Mouse (Mus musculus) forebrain, embryonic 15.5 days (tissue): ENCODE data around the gene G430095P16Rik. TPM values are rescaled to one million over a fixed set of nuclear protein-coding genes. Genes with fewer than 3 reads are reported as not detected.

ENCODE experiments used
- ATAC-seq: fragments of 200-750 bp; cut with Nextera tagmentation; replicated peaks from 2 replicates; pipeline ENCODE4 v1.8.0; 2017; ENCODE audit warnings: mild to moderate bottlenecking, moderate TSS enrichment, moderate library complexity
- H3K27ac ChIP-seq: fragments of 300-500 bp; sonication (generic); replicated peaks from 2 replicates; pipeline ENCODE4 v1.5.1; 2015; ENCODE audit warnings: mild to moderate bottlenecking, inconsistent platforms
- H3K27me3 ChIP-seq: fragments of 300-500 bp; sonication (generic); 2 replicates; pipeline ENCODE4 v1.6.1; 2015; ENCODE audit warnings: inconsistent platforms
- H3K36me3 ChIP-seq: fragments of 300-500 bp; sonication (generic); 2 replicates; pipeline ENCODE4 v1.6.1; 2015; ENCODE audit warnings: mild to moderate bottlenecking, inconsistent platforms
- H3K4me1 ChIP-seq: fragments of 300-500 bp; sonication (generic); 2 replicates; pipeline ENCODE4 v1.6.1; 2015; ENCODE audit warnings: inconsistent platforms
- H3K4me2 ChIP-seq: fragments of 300-500 bp; sonication (generic); replicated peaks from 2 replicates; pipeline ENCODE4 v1.6.1; 2015; ENCODE audit warnings: mild to moderate bottlenecking, inconsistent platforms
- H3K4me3 ChIP-seq: fragments of 300-500 bp; sonication (generic); 2 replicates; pipeline ENCODE4 v1.5.1; 2015; ENCODE audit warnings: mild to moderate bottlenecking, inconsistent platforms
- H3K9ac ChIP-seq: fragments of 300-500 bp; sonication (generic); replicated peaks from 2 replicates; pipeline ENCODE4 v1.6.1; 2015; ENCODE audit warnings: mild to moderate bottlenecking, inconsistent platforms
- H3K9me3 ChIP-seq: fragments of 300-500 bp; sonication (generic); 2 replicates; pipeline ENCODE4 v1.6.1; 2016; ENCODE audit warnings: inconsistent platforms
- WGBS: fragments of 180-500 bp; shearing (Covaris S2); methylation state at CpG from one replicate; pipeline ENCODE4 v1.1.7; 2015; ENCODE audit warnings: mixed read lengths; 5-methylcytosine and 5-hydroxymethylcytosine counted together
- polyA plus RNA-seq: library from polyadenylated mRNA; unstranded; fragments of >200 nt; fragmentation: Nextera tagmentation; extraction: Ambion mirVana; gene quantifications from 2 replicates; pipeline ENCODE4 v1.2.1, GENCODE M21; 2015

G430095P16Rik gene
- polyA plus RNA-seq, 1 experiment from 2014 or later, result 2.7 TPM

DNA sequence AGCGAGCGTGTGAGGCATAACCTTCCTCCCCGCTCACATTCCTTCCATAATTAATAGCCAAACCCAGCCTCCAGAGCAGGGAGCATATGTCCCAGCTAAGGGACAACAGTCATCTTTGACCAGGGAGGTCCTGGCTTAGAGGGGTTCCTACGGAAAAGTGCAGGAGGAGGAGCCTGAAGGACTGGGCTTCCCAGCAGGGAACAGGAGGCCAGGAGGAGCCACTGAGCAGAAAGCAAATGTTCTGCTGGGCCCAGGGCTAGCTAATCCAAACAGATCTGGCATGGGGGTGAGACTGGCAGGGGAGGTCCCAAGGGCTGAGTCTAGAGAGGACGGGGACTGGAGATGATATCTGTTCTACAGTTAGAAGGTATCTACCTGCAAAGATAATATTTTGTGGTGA, 34.7 kb downstream of the G430095P16Rik start:
- H3K27ac ChIP-seq, result peak overlapping the region; percentile 58
- no peak for ATAC-seq
- H3K4me1 ChIP-seq, result peaks cover 82% of the 10 kb centered on the region
- peak overlapping the region; percentile 10; the same call in 1 of the 2 replicates for H3K4me2 ChIP-seq
- no peak overlapping the region for H3K4me3 ChIP-seq
- H3K36me3 ChIP-seq, result peaks cover 15% of the 10 kb centered on the region; the same call in 1 of the 2 replicates
- whole genome bisulfite sequencing, result 61% methylated on average over 5 of the region's 5 CpGs
- H3K27me3 ChIP-seq, result no peaks in the 10 kb centered on the region
- H3K9me3 ChIP-seq, result no peaks in the 10 kb centered on the region
- no peak overlapping the region for H3K9ac ChIP-seq

GRCm38 (mm10) chr8:84758308-84758707, 35.5 kb downstream of the G430095P16Rik start:
- Histone ChIP-seq H3K36me3 (peaks cover 15% of the 10 kb centered on the region; the same call in 1 of the 2 replicates), H3K4me2 (0 out of 2 replicates have a peak overlapping the region, but pooled peaks have one; percentile 10), H3K27me3 (no peaks in the 10 kb centered on the region), H3K4me1 (peaks cover 82% of the 10 kb centered on the region), H3K9ac (peak overlapping the region; percentile 17; the same call in 1 of the 2 replicates), H3K4me3 (no peak overlapping the region), H3K9me3 (no peaks in the 10 kb centered on the region), H3K27ac (peak overlapping the region; percentile 58)
- ATAC-seq, result no peak
- 85% methylated on average over 3 of the region's 3 CpGs for WGBS

- peak overlapping the region; percentile 19 for H3K27ac ChIP-seq
- H3K9me3 ChIP-seq, result no peaks in the 10 kb centered on the region
- H3K4me3 ChIP-seq, result no peak overlapping the region
- H3K36me3 ChIP-seq, result peaks cover 15% of the 10 kb centered on the region; the same call in 1 of the 2 replicates
- H3K27me3 ChIP-seq, result no peaks in the 10 kb centered on the region
- 63% methylated on average over 7 of the region's 7 CpGs for WGBS
- H3K9ac ChIP-seq, result no peak overlapping the region
- no peak overlapping the region; the same call in 1 of the 2 replicates for H3K4me2 ChIP-seq
- peaks cover 83% of the 10 kb centered on the region for H3K4me1 ChIP-seq
- no peak for ATAC-seq
Measured at GRCm38 (mm10) chr8:84759126-84759525, 36.3 kb downstream of the G430095P16Rik start.

GRCm38 (mm10) chr8:84759718-84760117, 36.9 kb downstream of the G430095P16Rik start:
- WGBS, result 79% methylated on average over 10 of the region's 10 CpGs
- Histone ChIP-seq H3K4me3 (no peak overlapping the region), H3K4me2 (no peak overlapping the region), H3K9ac (no peak overlapping the region), H3K27ac (peak overlapping the region; percentile 19; the same call in 1 of the 2 replicates), H3K4me1 (peaks cover 89% of the 10 kb centered on the region), H3K27me3 (no peaks in the 10 kb centered on the region), H3K36me3 (peaks cover 15% of the 10 kb centered on the region; the same call in 1 of the 2 replicates), H3K9me3 (no peaks in the 10 kb centered on the region)
- ATAC-seq, result no peak

- H3K4me2 ChIP-seq, result peak overlapping the region; percentile 70
- no peak overlapping the region for H3K4me3 ChIP-seq
Measured at GRCm38 (mm10) chr8:84760405-84760805, 37.6 kb downstream of the G430095P16Rik start.

GRCm38 (mm10) chr8:84760901-84761300, 38.1 kb downstream of the G430095P16Rik start:
- H3K9me3 ChIP-seq, result no peaks in the 10 kb centered on the region
- WGBS, result 23% methylated on average over 2 of the region's 2 CpGs
- H3K4me1 ChIP-seq, result peaks cover 94% of the 10 kb centered on the region
- no peak overlapping the region for H3K9ac ChIP-seq
- peak overlapping the region; percentile 46 for H3K27ac ChIP-seq
- no peaks in the 10 kb centered on the region for H3K27me3 ChIP-seq
- no peak overlapping the region for H3K4me3 ChIP-seq
- peaks cover 13% of the 10 kb centered on the region; the same call in 1 of the 2 replicates for H3K36me3 ChIP-seq
- ATAC-seq, result no peak
- peak overlapping the region; percentile 70 for H3K4me2 ChIP-seq

More at GRCm38 (mm10) chr8:84760405-84760805, 37.6 kb downstream of the G430095P16Rik start:
- Histone ChIP-seq H3K9ac (no peak overlapping the region), H3K9me3 (no peaks in the 10 kb centered on the region), H3K27ac (peak overlapping the region; percentile 46), H3K36me3 (peaks cover 15% of the 10 kb centered on the region; the same call in 1 of the 2 replicates), H3K4me1 (peaks cover 94% of the 10 kb centered on the region), H3K27me3 (no peaks in the 10 kb centered on the region)
- ATAC-seq, result no peak
- 37% methylated on average over 7 of the region's 7 CpGs for WGBS

GRCm38 (mm10) chr8:84764100-84764499, 41.3 kb downstream of the G430095P16Rik start:
- peak overlapping the region; percentile 97 for H3K27ac ChIP-seq
- H3K4me1 ChIP-seq, result peaks cover 90% of the 10 kb centered on the region
- H3K27me3 ChIP-seq, result no peaks in the 10 kb centered on the region
- ATAC-seq, result no peak
- H3K4me3 ChIP-seq, result peak overlapping the region; percentile 43
- peak overlapping the region; percentile 81 for H3K9ac ChIP-seq
- H3K9me3 ChIP-seq, result no peaks in the 10 kb centered on the region
- peak overlapping the region; percentile 70 for H3K4me2 ChIP-seq
- 66% methylated on average over 4 of the region's 4 CpGs for WGBS
- H3K36me3 ChIP-seq, result 0 out of 2 replicates have a peak, but pooled peaks cover under 1% of the 10 kb centered on the region

DNA sequence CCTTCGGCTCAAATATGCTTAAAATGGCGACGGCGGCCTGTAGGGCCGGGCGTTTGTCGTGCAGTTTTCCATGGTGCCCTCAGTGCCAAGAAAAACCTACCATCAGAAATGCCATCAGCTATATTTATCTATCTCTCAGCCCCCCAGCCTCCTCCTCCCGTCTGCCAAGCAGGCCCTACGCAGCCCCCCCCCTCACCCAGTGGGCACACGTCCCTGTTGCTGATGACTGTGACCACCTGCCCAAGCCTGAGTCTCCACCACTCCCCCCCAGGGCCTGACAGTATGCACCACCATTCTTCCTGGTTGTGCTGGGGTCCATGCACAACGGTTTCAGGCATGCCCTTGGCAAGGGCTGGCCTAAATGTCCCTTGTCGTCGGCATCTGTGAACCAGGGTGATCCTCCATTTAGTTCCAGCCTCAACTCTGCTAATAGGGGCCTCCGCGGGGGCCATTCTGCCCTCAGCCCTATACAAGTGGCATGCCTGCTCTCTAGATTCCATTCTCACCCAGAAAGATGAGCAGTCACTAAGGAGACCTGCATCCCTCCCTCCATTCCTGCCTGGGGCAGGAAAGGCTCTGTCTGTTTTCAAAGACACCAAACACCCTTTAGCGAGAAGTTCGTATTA, 42.2 kb downstream of the G430095P16Rik start:
- ATAC-seq, result no peak; the same call in 1 of the 2 replicates
- Histone ChIP-seq H3K4me2 (peak overlapping the region; percentile 70), H3K4me1 (peaks cover 90% of the 10 kb centered on the region), H3K9ac (peak overlapping the region; percentile 81), H3K9me3 (no peaks in the 10 kb centered on the region), H3K4me3 (peak overlapping the region; percentile 43), H3K36me3 (no peaks in the 10 kb centered on the region), H3K27ac (peak overlapping the region; percentile 97), H3K27me3 (no peaks in the 10 kb centered on the region)
- WGBS, result 44% methylated on average over 17 of the region's 17 CpGs

DNA sequence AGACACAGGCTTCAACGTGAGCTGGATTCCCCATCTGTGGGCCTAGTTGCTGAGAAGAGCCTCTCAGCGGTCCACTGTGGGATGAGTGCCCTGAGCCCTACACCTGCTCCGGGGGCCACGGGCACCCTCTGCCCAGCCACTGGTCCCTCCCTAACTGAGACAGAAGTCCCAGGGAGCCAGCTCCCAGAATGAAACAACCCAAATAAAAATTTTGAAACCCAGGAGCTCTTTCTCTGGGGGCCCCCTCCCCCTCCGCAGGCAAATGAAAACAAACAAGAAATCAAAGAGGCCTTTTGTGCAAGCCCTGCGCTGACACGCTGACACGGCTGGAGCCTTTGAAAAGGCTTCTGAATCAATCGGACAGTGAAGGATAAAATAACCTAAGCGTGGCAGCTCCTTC, 42.8 kb downstream of the G430095P16Rik start:
- WGBS, result 4% methylated on average over 10 of the region's 10 CpGs
- H3K4me1 ChIP-seq, result peaks cover 90% of the 10 kb centered on the region
- no peak for ATAC-seq
- H3K4me2 ChIP-seq, result peak overlapping the region; percentile 70
- no peaks in the 10 kb centered on the region for H3K27me3 ChIP-seq
- H3K36me3 ChIP-seq, result no peaks in the 10 kb centered on the region
- H3K27ac ChIP-seq, result peak overlapping the region; percentile 97
- H3K9me3 ChIP-seq, result no peaks in the 10 kb centered on the region
- H3K4me3 ChIP-seq, result peak overlapping the region; percentile 43
- H3K9ac ChIP-seq, result peak overlapping the region; percentile 81

DNA sequence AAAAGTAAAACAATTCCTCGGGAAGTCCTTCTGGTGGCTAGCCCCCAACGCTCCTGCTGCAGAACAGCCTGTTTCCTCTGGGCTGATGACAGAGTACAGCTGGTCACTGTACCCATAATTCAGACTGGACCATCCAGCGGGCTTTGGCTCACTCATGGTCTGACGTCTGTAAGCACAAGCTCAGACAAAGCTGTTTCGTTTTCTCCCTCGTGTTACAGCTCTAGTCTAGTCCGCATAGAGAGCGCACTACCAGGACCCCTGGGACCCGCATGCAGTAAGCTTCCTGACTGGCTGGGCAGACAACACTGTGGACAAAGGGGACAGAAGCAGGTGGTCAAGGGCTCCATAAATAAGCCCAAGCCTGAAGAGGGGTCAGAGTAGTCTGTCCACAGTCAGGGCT, 43.6 kb downstream of the G430095P16Rik start:
- peaks cover 86% of the 10 kb centered on the region for H3K4me1 ChIP-seq
- no peak for ATAC-seq
- peak overlapping the region; percentile 81 for H3K9ac ChIP-seq
- peak overlapping the region; percentile 70 for H3K4me2 ChIP-seq
- 42% methylated on average over 9 of the region's 9 CpGs for WGBS
- no peaks in the 10 kb centered on the region for H3K27me3 ChIP-seq
- H3K9me3 ChIP-seq, result no peaks in the 10 kb centered on the region
- H3K27ac ChIP-seq, result peak overlapping the region; percentile 97
- H3K36me3 ChIP-seq, result no peaks in the 10 kb centered on the region
- peak overlapping the region; percentile 43 for H3K4me3 ChIP-seq

DNA sequence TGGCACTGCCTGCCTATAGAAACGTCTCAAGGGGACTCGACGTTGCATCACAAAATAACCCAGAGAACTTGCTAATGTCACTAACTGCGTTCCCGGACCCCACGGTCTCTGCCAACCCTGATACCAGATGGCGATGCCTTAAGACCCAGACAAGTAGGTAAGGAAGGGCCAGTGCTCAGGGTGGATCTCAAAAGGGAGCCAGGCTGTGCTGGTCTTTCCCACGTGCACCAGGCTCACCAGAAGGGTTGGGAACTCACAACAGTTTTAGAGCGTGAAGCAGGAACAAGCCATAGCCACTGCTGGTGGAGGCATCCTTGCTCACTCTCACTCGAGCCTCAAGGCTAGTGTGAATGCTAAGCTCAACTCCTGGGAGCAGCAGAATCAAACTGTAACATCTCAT, 44.4 kb downstream of the G430095P16Rik start:
- Histone ChIP-seq H3K4me2 (peak overlapping the region; percentile 70), H3K27me3 (no peaks in the 10 kb centered on the region), H3K4me3 (peak overlapping the region; percentile 43)

GRCm38 (mm10) chr8:84768343-84769095, 45.7 kb downstream of the G430095P16Rik start:
- H3K9ac ChIP-seq, result peak overlapping the region; percentile 81
- H3K4me3 ChIP-seq, result peak overlapping the region; percentile 43
- no peaks in the 10 kb centered on the region for H3K36me3 ChIP-seq
- peak overlapping the region; percentile 97 for H3K27ac ChIP-seq
- 81% methylated on average over 14 of the region's 14 CpGs for WGBS
- ATAC-seq, result no peak
- H3K9me3 ChIP-seq, result no peaks in the 10 kb centered on the region
- H3K4me2 ChIP-seq, result peak overlapping the region; percentile 70
- H3K27me3 ChIP-seq, result no peaks in the 10 kb centered on the region
- H3K4me1 ChIP-seq, result peaks cover 78% of the 10 kb centered on the region

More for the DNA sequence above, 44.4 kb downstream of the G430095P16Rik start:
- Histone ChIP-seq H3K27ac (peak overlapping the region; percentile 97), H3K9me3 (no peaks in the 10 kb centered on the region), H3K4me1 (peaks cover 84% of the 10 kb centered on the region), H3K9ac (peak overlapping the region; percentile 81), H3K36me3 (no peaks in the 10 kb centered on the region)
- WGBS, result 62% methylated on average over 10 of the region's 10 CpGs
- ATAC-seq, result no peak
